Mouse (Mus musculus) olfactory bulb, adult 2 months (tissue): Measurements from ENCODE around the gene Gpr137c. TPM values are rescaled to one million over a fixed set of nuclear protein-coding genes. Genes with fewer than 3 reads are reported as not detected.

ENCODE experiments used
- H3K27ac ChIP-seq: fragments of 200-500 bp; 2 replicates; pipeline ENCODE4 v1.5.1; 2012; ENCODE audit warnings: low read depth, low read length; ENCODE audit not compliant: insufficient read depth
- H3K4me1 ChIP-seq: fragments of 200-500 bp; 2 replicates; pipeline ENCODE4 v1.6.1; 2012; ENCODE audit warnings: low read length; ENCODE audit not compliant: control insufficient read depth, insufficient read depth
- H3K4me3 ChIP-seq: fragments of 200-500 bp; 2 replicates; pipeline ENCODE4 v1.5.1; 2012; ENCODE audit warnings: mild to moderate bottlenecking, low read depth, low read length, moderate library complexity; ENCODE audit not compliant: insufficient read depth
- CTCF ChIP-seq: fragments of 200-500 bp; IDR thresholded peaks from 2 replicates; pipeline ENCODE4 v1.5.1; 2012; ENCODE audit warnings: low read depth, mild to moderate bottlenecking, low read length, moderate library complexity; ENCODE audit not compliant: insufficient read depth
- POLR2A ChIP-seq: fragments of 200-500 bp; IDR thresholded peaks from 2 replicates; pipeline ENCODE4 v1.6.1; 2012; ENCODE audit warnings: mild to moderate bottlenecking, low read depth, low read length, moderate library complexity; ENCODE audit not compliant: insufficient read depth
- WGBS: fragments of 180-500 bp; shearing (Covaris S2); methylation state at CpG from one replicate; pipeline ENCODE4 v1.1.7; 2018; 5-methylcytosine and 5-hydroxymethylcytosine counted together
- polyA plus RNA-seq: library from polyadenylated mRNA; stranded (reverse); fragments of >200 nt; gene quantifications from 2 replicates; pipeline ENCODE4 v1.2.4, GENCODE M21; 2012; ENCODE audit warnings: low replicate concordance; ENCODE audit not compliant: missing spikeins, insufficient read depth, insufficient read length

Gpr137c gene
- not detected in 2 replicates for polyA plus RNA-seq

DNA sequence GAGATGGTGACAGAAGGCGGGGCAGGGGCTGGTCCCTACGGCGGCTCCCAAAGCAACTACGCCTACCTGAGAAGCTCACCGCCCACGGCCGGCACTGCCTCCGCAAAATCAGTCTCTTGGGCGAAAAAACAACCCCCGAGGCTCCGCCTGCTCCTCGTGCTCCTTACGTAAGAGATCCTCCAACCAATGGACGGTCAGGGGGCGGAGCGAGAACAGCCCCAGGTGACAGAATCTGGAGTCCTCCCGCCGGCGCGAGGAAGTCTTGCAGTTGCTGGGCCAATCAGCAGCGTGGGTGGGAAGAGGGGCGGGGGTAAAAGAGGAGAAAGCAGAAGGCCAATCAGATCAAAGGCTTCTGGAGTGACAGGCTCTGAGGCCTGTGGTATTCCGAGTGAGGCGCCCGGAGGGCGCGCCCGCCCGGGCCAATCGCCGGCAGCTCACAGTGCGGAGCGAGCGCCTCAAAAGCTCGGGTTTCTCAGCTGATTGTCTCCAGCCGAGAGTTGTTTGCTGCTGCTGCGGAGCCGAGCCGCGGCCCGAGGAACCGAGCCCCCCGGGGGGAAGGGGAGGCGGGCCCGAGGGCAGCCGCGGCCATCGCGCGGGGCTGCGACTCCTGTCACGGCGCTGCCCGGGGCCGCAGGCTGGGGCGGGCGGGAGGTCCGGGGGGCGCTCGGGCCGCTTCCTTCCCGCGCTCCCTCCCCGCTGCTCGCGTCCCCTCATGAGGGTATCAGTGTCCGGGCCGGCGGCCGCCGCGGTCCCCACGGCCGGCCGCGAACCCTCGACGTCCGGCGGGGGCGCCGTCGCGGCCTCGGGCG lies at the start of gene Gpr137c:
Gene Gpr137c, plus strand, starts transcription at position 437 of the 809 bp plus-strand sequence.
- WGBS, result 1% methylated on average over 76 of the region's 86 CpGs
- peak within 1 kb of the TSS; percentile 91 for H3K27ac ChIP-seq
- peaks cover 3% of the 10 kb centered on the region; the same call in 1 of the 2 replicates for H3K4me1 ChIP-seq
- no peak for TF ChIP-seq CTCF
- TF ChIP-seq POLR2A, result peak; percentile 92
- peak within 1 kb of the TSS; percentile 98 for H3K4me3 ChIP-seq

DNA sequence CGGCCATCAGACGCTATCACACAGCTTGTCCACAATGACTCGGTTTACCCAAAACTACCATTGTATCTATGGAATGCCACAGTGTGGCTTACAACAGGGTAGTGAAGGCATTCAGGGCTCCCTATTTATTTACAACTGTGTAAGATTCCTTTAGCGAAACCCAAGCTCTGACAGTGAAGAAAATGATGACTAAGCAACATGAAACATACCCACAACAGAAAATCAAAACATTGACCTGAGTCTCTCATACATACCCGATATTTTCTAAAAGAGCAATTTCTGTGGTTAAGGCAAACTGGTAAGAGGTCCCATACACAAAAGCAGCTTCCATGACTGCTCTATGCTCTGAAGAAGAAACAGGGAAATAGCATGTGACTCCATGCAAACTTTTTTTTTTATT lies 47.3 kb upstream of the Gpr137c start:
- no peak overlapping the region for H3K4me3 ChIP-seq
- no peaks in the 10 kb centered on the region for H3K4me1 ChIP-seq
- WGBS, result 96% methylated on average over 5 of the region's 5 CpGs
- H3K27ac ChIP-seq, result no peak overlapping the region
- TF ChIP-seq CTCF (no peak), POLR2A (no peak)

DNA sequence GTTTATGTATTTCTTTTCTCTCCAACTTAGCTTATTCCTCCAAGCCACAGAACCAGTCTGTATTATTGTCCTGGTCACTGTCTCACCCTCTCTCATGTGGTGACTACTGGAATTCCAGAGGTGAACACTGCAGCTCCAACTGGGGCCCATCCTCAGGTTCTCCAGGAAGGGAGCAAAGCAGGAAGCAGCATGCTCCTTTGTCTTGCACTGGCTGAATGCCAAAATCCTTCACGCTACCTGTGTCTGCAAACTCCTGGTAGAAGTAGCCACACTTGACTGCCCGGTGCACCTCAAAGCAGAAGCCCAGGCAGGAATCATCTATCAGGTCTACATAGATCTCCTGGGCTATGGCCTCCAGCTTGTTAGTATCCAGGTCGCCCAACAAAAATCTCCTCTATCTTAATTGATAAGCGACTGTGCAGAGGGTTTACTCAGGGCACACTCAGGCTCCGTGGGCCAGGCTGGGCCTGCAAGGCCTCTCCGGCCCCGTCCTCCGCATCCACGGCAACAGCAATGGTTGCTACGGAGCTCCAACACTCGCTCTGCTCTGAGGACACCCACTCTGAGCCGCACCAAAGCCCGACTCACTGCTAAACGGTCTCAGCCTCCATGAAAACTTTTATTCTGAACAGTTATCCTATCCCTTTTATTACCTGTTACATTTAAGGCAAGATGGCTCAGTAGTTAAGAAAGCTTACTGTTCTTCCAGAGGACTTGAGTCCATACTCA lies 44.3 kb upstream of the Gpr137c start:
- no peak overlapping the region for H3K27ac ChIP-seq
- H3K4me1 ChIP-seq, result no peaks in the 10 kb centered on the region
- 82% methylated on average over 14 of the region's 14 CpGs for WGBS
- no peak for TF ChIP-seq POLR2A
- no peak overlapping the region for H3K4me3 ChIP-seq

DNA sequence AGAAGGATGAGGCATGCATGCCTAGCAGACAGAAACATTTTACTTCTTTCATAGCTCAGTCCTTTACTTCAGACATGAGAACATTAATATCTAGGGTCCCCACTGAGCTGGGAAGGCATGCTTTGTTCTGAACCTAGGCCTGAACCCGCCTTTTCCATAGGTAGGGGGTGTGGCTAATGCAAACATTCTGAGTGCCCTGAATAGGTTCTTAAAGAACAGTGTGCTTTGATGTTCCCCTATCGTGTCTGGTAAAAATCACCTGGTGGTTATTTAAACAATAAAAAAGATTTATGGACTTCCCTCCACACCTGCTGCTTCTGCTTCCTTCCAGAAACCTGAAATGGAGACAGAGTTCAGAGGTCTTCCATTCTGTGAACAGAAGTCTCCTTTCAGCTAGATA lies 40.3 kb upstream of the Gpr137c start:
- H3K4me1 ChIP-seq, result no peaks in the 10 kb centered on the region
- 76% methylated on average over 2 of the region's 2 CpGs for WGBS
- TF ChIP-seq CTCF (no peak), POLR2A (no peak)

DNA sequence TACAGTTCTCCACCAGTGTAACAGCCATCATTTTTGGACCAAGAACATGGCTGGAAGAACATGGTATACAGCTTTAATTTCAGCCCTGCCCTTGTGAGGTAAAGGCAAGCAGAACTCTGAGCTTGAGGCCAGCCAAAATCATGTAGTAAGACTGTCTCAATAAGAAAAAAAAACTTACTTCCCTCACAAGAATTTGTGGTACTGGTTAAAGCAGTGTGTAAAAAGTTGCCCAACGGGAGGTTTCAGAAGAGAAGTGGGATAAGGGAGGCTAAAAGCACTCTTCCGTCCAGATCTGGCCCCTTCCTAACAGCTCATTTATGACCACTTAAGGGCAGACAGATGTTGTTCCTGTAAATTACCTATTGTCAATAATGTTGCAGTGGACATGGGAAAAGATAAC lies 39.9 kb upstream of the Gpr137c start:
- Histone ChIP-seq H3K27ac (no peak overlapping the region), H3K4me1 (no peaks in the 10 kb centered on the region), H3K4me3 (no peak overlapping the region)
- 96% methylated on average over 2 of the region's 2 CpGs for WGBS
- TF ChIP-seq POLR2A (no peak), CTCF (no peak)

More for the DNA sequence above, 40.3 kb upstream of the Gpr137c start:
- Histone ChIP-seq H3K4me3 (no peak overlapping the region), H3K27ac (no peak overlapping the region)

DNA sequence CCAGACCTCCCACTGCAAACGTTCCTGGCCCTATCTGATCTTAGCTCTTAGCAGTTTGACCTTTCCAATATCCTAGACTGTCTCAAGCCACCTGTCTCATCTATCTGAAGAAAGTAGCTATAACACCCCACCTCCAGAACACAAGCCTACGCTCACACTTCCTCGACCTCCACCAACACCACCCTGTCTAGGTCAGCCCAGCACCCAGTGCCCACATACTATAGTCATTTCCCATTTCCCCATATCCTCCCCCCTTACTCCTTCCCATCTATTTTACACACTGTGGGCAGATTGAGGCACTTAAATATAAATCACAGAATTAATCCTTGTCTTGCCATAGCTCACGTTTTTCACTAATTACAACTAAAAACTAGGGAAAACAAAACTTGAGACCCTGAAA lies 37.9 kb upstream of the Gpr137c start:
- H3K27ac ChIP-seq, result no peak overlapping the region
- H3K4me1 ChIP-seq, result no peaks in the 10 kb centered on the region
- H3K4me3 ChIP-seq, result no peak overlapping the region
- 85% methylated on average over 4 of the region's 4 CpGs for WGBS
- TF ChIP-seq CTCF (no peak), POLR2A (no peak)

DNA sequence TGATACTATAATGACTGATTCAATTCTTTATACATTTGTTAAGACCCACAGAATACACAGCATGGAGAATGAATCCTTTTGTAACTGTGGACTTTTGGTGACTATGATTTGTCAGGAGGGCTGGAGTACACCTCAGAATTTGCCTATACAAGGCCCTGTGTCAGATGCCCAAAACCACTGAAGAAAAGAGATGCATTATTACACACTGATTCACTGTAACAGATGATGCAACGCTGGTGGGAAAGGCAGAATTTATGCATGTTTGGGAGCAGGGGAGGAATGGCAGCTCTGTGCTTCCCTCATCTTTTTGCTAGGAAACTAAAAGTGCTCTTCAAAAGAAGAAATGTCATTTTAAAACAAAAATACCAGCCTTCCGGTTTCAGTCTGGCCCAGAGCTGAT lies 28.5 kb upstream of the Gpr137c start:
- no peak overlapping the region for H3K27ac ChIP-seq
- 68% methylated on average over 2 of the region's 2 CpGs for WGBS

DNA sequence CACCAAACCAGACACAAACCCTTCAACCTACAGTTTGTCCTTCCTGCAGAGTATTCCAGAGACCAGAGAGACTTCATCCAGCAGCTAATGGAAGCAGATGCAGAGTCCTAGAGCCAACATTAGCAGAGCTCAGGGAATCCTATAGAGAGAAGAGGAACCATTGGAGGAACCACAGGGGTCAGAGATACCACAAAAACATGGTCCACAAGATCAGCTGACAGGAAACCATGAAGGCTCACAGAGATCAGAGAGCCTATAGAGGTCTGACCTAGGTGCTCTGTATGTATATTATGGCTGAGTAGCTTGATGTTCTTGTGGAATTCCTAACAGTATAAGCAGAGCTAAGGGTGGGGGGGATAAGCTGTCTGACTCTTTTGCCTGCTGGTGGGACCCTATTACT lies 18.9 kb upstream of the Gpr137c start:
- TF ChIP-seq POLR2A (no peak), CTCF (no peak)
- H3K27ac ChIP-seq, result no peak overlapping the region

More for the DNA sequence above, 28.5 kb upstream of the Gpr137c start:
- Histone ChIP-seq H3K4me1 (no peaks in the 10 kb centered on the region), H3K4me3 (no peak overlapping the region)
- TF ChIP-seq CTCF, result no peak
- TF ChIP-seq POLR2A, result no peak

DNA sequence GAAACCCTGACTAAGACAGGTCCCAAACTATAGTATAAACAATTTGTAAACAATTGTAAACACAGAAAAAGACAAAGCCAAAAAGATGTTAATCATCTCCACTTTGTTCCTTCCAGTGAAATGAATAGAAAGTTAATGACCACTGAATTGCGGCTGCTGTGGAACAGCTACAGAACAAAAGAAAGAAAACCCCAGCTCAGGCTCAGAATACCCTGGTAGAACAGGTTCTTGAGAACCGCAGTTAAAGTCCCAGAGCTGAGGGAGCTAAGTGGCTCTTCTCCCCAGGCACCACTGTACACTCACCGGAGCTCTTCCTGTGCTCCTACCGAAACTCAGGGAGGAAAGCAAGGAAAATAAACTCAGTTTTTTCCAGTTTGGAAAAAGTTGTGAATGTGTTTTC lies 8.8 kb upstream of the Gpr137c start:
- Histone ChIP-seq H3K4me3 (no peak overlapping the region), H3K27ac (no peak overlapping the region), H3K4me1 (peaks cover 5% of the 10 kb centered on the region)
- TF ChIP-seq POLR2A (no peak), CTCF (no peak)
- WGBS, result 68% methylated on average over 4 of the region's 4 CpGs

More for the DNA sequence above, 18.9 kb upstream of the Gpr137c start:
- Histone ChIP-seq H3K4me1 (no peaks in the 10 kb centered on the region), H3K4me3 (no peak overlapping the region)
